Mouse (Mus musculus) hindbrain, embryonic 12.5 days (tissue): ENCODE data around the gene Gm45213. TPM values are rescaled to one million over a fixed set of nuclear protein-coding genes. Genes with fewer than 3 reads are reported as not detected.
"Not testable (repeated sequence)": the region's sequence is repeated elsewhere in the genome, so short reads cannot be mapped to it uniquely, and the experiment has no call there.

Experiments
- ATAC-seq: fragments of 200-750 bp; cut with Nextera tagmentation; 2 replicates; pipeline ENCODE4 v1.8.0; 2017; ENCODE audit warnings: moderate TSS enrichment; ENCODE audit not compliant: low FRiP score
- H3K27ac ChIP-seq: fragments of 300-500 bp; sonication (generic); 2 replicates; pipeline ENCODE4 v1.5.1; 2016; ENCODE audit warnings: mild to moderate bottlenecking
- H3K27me3 ChIP-seq: fragments of 300-500 bp; sonication (generic); 2 replicates; pipeline ENCODE4 v1.6.1; 2016; ENCODE audit warnings: mild to moderate bottlenecking
- H3K36me3 ChIP-seq: fragments of 300-500 bp; sonication (generic); 2 replicates; pipeline ENCODE4 v1.6.1; 2016; ENCODE audit warnings: mild to moderate bottlenecking
- H3K4me1 ChIP-seq: fragments of 300-500 bp; sonication (generic); 2 replicates; pipeline ENCODE4 v1.6.1; 2016
- H3K4me2 ChIP-seq: fragments of 300-500 bp; sonication (generic); replicated peaks from 2 replicates; pipeline ENCODE4 v1.6.1; 2016; ENCODE audit warnings: mild to moderate bottlenecking
- H3K4me3 ChIP-seq: fragments of 300-500 bp; sonication (generic); 2 replicates; pipeline ENCODE4 v1.5.1; 2016; ENCODE audit warnings: mild to moderate bottlenecking
- H3K9ac ChIP-seq: fragments of 300-500 bp; sonication (generic); 2 replicates; pipeline ENCODE4 v1.6.1; 2016; ENCODE audit warnings: mild to moderate bottlenecking, moderate library complexity
- H3K9me3 ChIP-seq: fragments of 300-500 bp; sonication (generic); replicated peaks from 2 replicates; pipeline ENCODE4 v1.6.1; 2016; ENCODE audit warnings: mild to moderate bottlenecking
- WGBS: fragments of 180-500 bp; shearing (Covaris S2); methylation state at CpG from one replicate; pipeline ENCODE4 v1.1.7; 2016; 5-methylcytosine and 5-hydroxymethylcytosine counted together
- polyA plus RNA-seq: library from polyadenylated mRNA; unstranded; fragments of >200 nt; fragmentation: Nextera tagmentation; extraction: Ambion mirVana; gene quantifications from 2 replicates; pipeline ENCODE4 v1.2.1, GENCODE M21; 2016

Gene Gm45213
- polyA plus RNA-seq, 1 experiment from 2014 or later = not detected

GRCm38 (mm10) chr7:66036809-66037208 lies 6.6 kb upstream of the Gm45213 start:
- H3K4me2 ChIP-seq = no peak overlapping the region
- H3K36me3 ChIP-seq = no peaks in the 10 kb centered on the region
- H3K27me3 ChIP-seq = 0 out of 2 replicates have a peak, but pooled peaks cover 5% of the 10 kb centered on the region
- 74% methylated on average over 8 of the region's 8 CpGs for WGBS
- H3K9ac ChIP-seq = no peak overlapping the region
- H3K4me3 ChIP-seq = no peak overlapping the region
- H3K27ac ChIP-seq = no peak overlapping the region
- ATAC-seq = no peak
- peaks cover 3% of the 10 kb centered on the region; the same call in 1 of the 2 replicates for H3K4me1 ChIP-seq
- H3K9me3 ChIP-seq = no peaks in the 10 kb centered on the region

GRCm38 (mm10) chr7:66038261-66038660 lies 5.1 kb upstream of the Gm45213 start:
- Histone ChIP-seq H3K36me3 (no peaks in the 10 kb centered on the region), H3K27me3 (0 out of 2 replicates have a peak, but pooled peaks cover 5% of the 10 kb centered on the region), H3K9me3 (no peaks in the 10 kb centered on the region), H3K4me3 (no peak overlapping the region), H3K27ac (no peak overlapping the region), H3K4me1 (peaks cover 5% of the 10 kb centered on the region; the same call in 1 of the 2 replicates), H3K4me2 (no peak overlapping the region), H3K9ac (no peak overlapping the region)
- WGBS = 69% methylated on average over 3 of the region's 3 CpGs
- no peak for ATAC-seq

GRCm38 (mm10) chr7:66038730-66039129 lies 4.7 kb upstream of the Gm45213 start:
- Histone ChIP-seq H3K36me3 (no peaks in the 10 kb centered on the region), H3K27me3 (0 out of 2 replicates have a peak, but pooled peaks cover 5% of the 10 kb centered on the region), H3K4me3 (no peak overlapping the region), H3K4me1 (peaks cover 9% of the 10 kb centered on the region; the same call in 1 of the 2 replicates), H3K27ac (no peak overlapping the region), H3K9ac (no peak overlapping the region), H3K9me3 (no peaks in the 10 kb centered on the region), H3K4me2 (no peak overlapping the region)
- ATAC-seq = no peak
- WGBS = 84% methylated on average over 11 of the region's 11 CpGs

- H3K27me3 ChIP-seq = 0 out of 2 replicates have a peak, but pooled peaks cover 8% of the 10 kb centered on the region
- no peak overlapping the region for H3K4me3 ChIP-seq
- no peak overlapping the region for H3K4me2 ChIP-seq
- no peaks in the 10 kb centered on the region for H3K36me3 ChIP-seq
- WGBS = 81% methylated on average over 18 of the region's 18 CpGs
- no peak for ATAC-seq
- no peak overlapping the region for H3K27ac ChIP-seq
- peaks cover 20% of the 10 kb centered on the region for H3K4me1 ChIP-seq
- no peaks in the 10 kb centered on the region for H3K9me3 ChIP-seq
- H3K9ac ChIP-seq = no peak overlapping the region
Measured at GRCm38 (mm10) chr7:66040026-66040814, 3.2 kb upstream of the Gm45213 start.

- 0 out of 2 replicates have a peak, but pooled peaks cover 16% of the 10 kb centered on the region for H3K27me3 ChIP-seq
- H3K9ac ChIP-seq = no peak overlapping the region
- peak; percentile 35; the same call in 1 of the 2 replicates for ATAC-seq
- H3K27ac ChIP-seq = no peak overlapping the region
- H3K9me3 ChIP-seq = no peaks in the 10 kb centered on the region
- 19% methylated on average over 9 of the region's 9 CpGs for WGBS
- peaks cover 43% of the 10 kb centered on the region for H3K4me1 ChIP-seq
- H3K4me2 ChIP-seq = no peak overlapping the region
- no peaks in the 10 kb centered on the region for H3K36me3 ChIP-seq
- H3K4me3 ChIP-seq = no peak overlapping the region
Measured at GRCm38 (mm10) chr7:66044617-66045016, 1.2 kb downstream of the Gm45213 start.

- no peak overlapping the region for H3K9ac ChIP-seq
- no peaks in the 10 kb centered on the region for H3K9me3 ChIP-seq
- H3K4me2 ChIP-seq = no peak overlapping the region
- no peaks in the 10 kb centered on the region for H3K36me3 ChIP-seq
- WGBS = 52% methylated on average over 17 of the region's 17 CpGs
- H3K27me3 ChIP-seq = 0 out of 2 replicates have a peak, but pooled peaks cover 11% of the 10 kb centered on the region
- no peak for ATAC-seq
- H3K4me3 ChIP-seq = no peak overlapping the region
- no peak overlapping the region for H3K27ac ChIP-seq
- peaks cover 40% of the 10 kb centered on the region for H3K4me1 ChIP-seq
Measured at GRCm38 (mm10) chr7:66046921-66047918, 3.8 kb downstream of the Gm45213 start.

GRCm38 (mm10) chr7:66047975-66048374 lies 4.6 kb downstream of the Gm45213 start:
- H3K27ac ChIP-seq = no peak overlapping the region

GRCm38 (mm10) chr7:66048446-66049230 lies 5.2 kb downstream of the Gm45213 start:
- Histone ChIP-seq H3K4me1 (peaks cover 35% of the 10 kb centered on the region), H3K9me3 (no peaks in the 10 kb centered on the region), H3K9ac (no peak overlapping the region), H3K4me3 (no peak overlapping the region), H3K27me3 (0 out of 2 replicates have a peak, but pooled peaks cover 11% of the 10 kb centered on the region), H3K4me2 (no peak overlapping the region), H3K36me3 (no peaks in the 10 kb centered on the region), H3K27ac (no peak overlapping the region)
- 82% methylated on average over 12 of the region's 12 CpGs for WGBS
- ATAC-seq = no peak

More at GRCm38 (mm10) chr7:66047975-66048374, 4.6 kb downstream of the Gm45213 start:
- H3K4me3 ChIP-seq = no peak overlapping the region
- no peak for ATAC-seq
- peaks cover 40% of the 10 kb centered on the region for H3K4me1 ChIP-seq
- H3K27me3 ChIP-seq = 0 out of 2 replicates have a peak, but pooled peaks cover 11% of the 10 kb centered on the region
- no peak overlapping the region for H3K4me2 ChIP-seq
- no peak overlapping the region for H3K9ac ChIP-seq
- no peaks in the 10 kb centered on the region for H3K36me3 ChIP-seq
- WGBS = 80% methylated on average over 4 of the region's 4 CpGs
- no peaks in the 10 kb centered on the region for H3K9me3 ChIP-seq

GRCm38 (mm10) chr7:66053946-66054483 lies 10.6 kb downstream of the Gm45213 start:
- Histone ChIP-seq H3K9ac (no peak overlapping the region), H3K36me3 (no peaks in the 10 kb centered on the region), H3K4me3 (no peak overlapping the region), H3K27me3 (no peaks in the 10 kb centered on the region; the same call in 1 of the 2 replicates), H3K27ac (no peak overlapping the region), H3K4me1 (no peaks in the 10 kb centered on the region), H3K9me3 (no peaks in the 10 kb centered on the region), H3K4me2 (no peak overlapping the region)
- no peak for ATAC-seq
- WGBS = 90% methylated on average over 4 of the region's 4 CpGs

GRCm38 (mm10) chr7:66055356-66055755 lies 12.0 kb downstream of the Gm45213 start:
- H3K36me3 ChIP-seq, H3K4me1 ChIP-seq, ATAC-seq, H3K9me3 ChIP-seq, H3K4me3 ChIP-seq, H3K4me2 ChIP-seq, H3K9ac ChIP-seq, H3K27ac ChIP-seq, H3K27me3 ChIP-seq: not testable (repeated sequence)
- WGBS = 9% methylated on average over 2 of the region's 2 CpGs

- H3K27me3 ChIP-seq = no peaks in the 10 kb centered on the region; the same call in 1 of the 2 replicates
- H3K4me2 ChIP-seq = peak within 1 kb of the TSS; percentile 88
- no peak for ATAC-seq
- WGBS = 72% methylated on average over 1 of the region's 1 CpGs
- no peak within 1 kb of the TSS for H3K27ac ChIP-seq
- H3K9me3 ChIP-seq = no peaks in the 10 kb centered on the region
- H3K4me1 ChIP-seq = peaks cover 19% of the 10 kb centered on the region
- peak within 1 kb of the TSS; percentile 93; the same call in 1 of the 2 replicates for H3K9ac ChIP-seq
- H3K36me3 ChIP-seq = peaks cover 8% of the 10 kb centered on the region
- H3K4me3 ChIP-seq = peak within 1 kb of the TSS; percentile 95
Measured at GRCm38 (mm10) chr7:66058703-66059102, 15.3 kb downstream of the Gm45213 start, which contains the start of gene Snrpa1. TSS of gene Snrpa1 (plus strand) at chr7:66059003.
